ENCODE assay signal across 22 mouse cellular contexts in genomic region chr5:101954393-101955340, GRCm38 (mm10).
A peak's percentile ranks its signal among the peaks of the same experiment; 100 is the strongest.
DNase-seq lines count a peak whose midpoint lies in the region; ATAC-seq and TF ChIP-seq lines count a peak whose summit lies in the region.
"Had no signal": no experiment of that assay in that cellular context is flagged by ENCODE, and none has a peak within 500 bp of the region (broad histone marks: within the 10 kb centered on the region; RNA-seq: fewer than 3 reads in every experiment).

No protein-coding gene starts in this region.

- no peak overlapping the region for H3K4me2 ChIP-seq in stomach, embryonic 14.5 days (replicated peaks; ENCODE audit: low read depth, low read length)
- H3K4me2 ChIP-seq in stomach, postnatal 0 days (replicated peaks; ENCODE audit: low read depth) = no peak overlapping the region
- H3K4me2 ChIP-seq: embryonic facial prominence, embryonic 12.5 days; heart, embryonic 12.5 days; hindbrain, embryonic 15.5 days; liver, embryonic 15.5 days; neural tube, embryonic 13.5 days had no signal

- no peak for TF ChIP-seq CTCF in stomach, postnatal 0 days (IDR thresholded peaks at IDR 0.05; ENCODE audit: low read depth)

- H3K27ac ChIP-seq in stomach, embryonic 14.5 days (ENCODE audit: low read length) = no peak overlapping the region; the same call in 1 of the 2 replicates
- H3K27ac ChIP-seq in stomach, postnatal 0 days (replicated peaks) = no peak overlapping the region
- no peak overlapping the region for H3K27ac ChIP-seq in midbrain, embryonic 10.5 days (replicated peaks)
- H3K27ac ChIP-seq: embryonic facial prominence, embryonic 12.5 days; forebrain, embryonic 10.5 days; hindbrain, embryonic 15.5 days; liver, embryonic 15.5 days; neural tube, embryonic 13.5 days had no signal

- no peak overlapping the region for H3K4me3 ChIP-seq in stomach, embryonic 14.5 days (ENCODE audit: low read depth, low read length)
- no peak overlapping the region for H3K4me3 ChIP-seq in stomach, postnatal 0 days (ENCODE audit: low read depth, low read length)
- no peak overlapping the region for H3K4me3 ChIP-seq in midbrain, embryonic 10.5 days
- H3K4me3 ChIP-seq: embryonic facial prominence, embryonic 12.5 days; forebrain, embryonic 10.5 days; heart, embryonic 12.5 days; hindbrain, embryonic 15.5 days; liver, embryonic 15.5 days; neural tube, embryonic 13.5 days had no signal

- ATAC-seq in frontal cortex, adult (ENCODE audit: low TSS enrichment) = peak; percentile 39
- peak; percentile 37; the same call in 1 of the 2 replicates for ATAC-seq in stomach, embryonic 14.5 days (ENCODE audit: insufficient number of reproducible peaks, insufficient read depth, low FRiP score, low read depth)
- no peak for ATAC-seq in stomach, postnatal 0 days (ENCODE audit: low FRiP score, low TSS enrichment)

- H3K36me3 ChIP-seq in stomach, embryonic 14.5 days (ENCODE audit: control insufficient read depth, insufficient read depth, low read length) = peaks cover 27% of the 10 kb centered on the region
- H3K36me3 ChIP-seq in stomach, postnatal 0 days (ENCODE audit: control insufficient read depth, insufficient read depth, low read length) = peaks cover 9% of the 10 kb centered on the region; the same call in 1 of the 2 replicates
- peaks cover 93% of the 10 kb centered on the region for H3K36me3 ChIP-seq in midbrain, embryonic 10.5 days

- H3K9me3 ChIP-seq in stomach, embryonic 14.5 days (ENCODE audit: control insufficient read depth, low read depth, low read length) = no peaks in the 10 kb centered on the region
- H3K9me3 ChIP-seq in stomach, postnatal 0 days (ENCODE audit: control insufficient read depth, low read length) = no peaks in the 10 kb centered on the region
- H3K9me3 ChIP-seq in midbrain, embryonic 10.5 days (replicated peaks) = no peaks in the 10 kb centered on the region
- H3K9me3 ChIP-seq: embryonic facial prominence, embryonic 12.5 days; forebrain, embryonic 10.5 days; heart, embryonic 12.5 days; hindbrain, embryonic 15.5 days; liver, embryonic 15.5 days; neural tube, embryonic 13.5 days had no signal

- no peaks in the 10 kb centered on the region for H3K27me3 ChIP-seq in stomach, embryonic 14.5 days (ENCODE audit: control insufficient read depth, insufficient read depth, low read length)
- H3K27me3 ChIP-seq in stomach, postnatal 0 days (ENCODE audit: control insufficient read depth, insufficient read depth, low read length) = no peaks in the 10 kb centered on the region
- no peaks in the 10 kb centered on the region for H3K27me3 ChIP-seq in midbrain, embryonic 10.5 days (ENCODE audit: low read depth, poor library complexity, severe bottlenecking)
- H3K27me3 ChIP-seq: embryonic facial prominence, embryonic 12.5 days; heart, embryonic 12.5 days; hindbrain, embryonic 15.5 days; liver, embryonic 15.5 days; neural tube, embryonic 13.5 days had no signal

- 0 out of 2 replicates have a peak, but pooled peaks cover 4% of the 10 kb centered on the region for H3K4me1 ChIP-seq in stomach, embryonic 14.5 days (ENCODE audit: control insufficient read depth, insufficient read depth, low read length)
- no peaks in the 10 kb centered on the region for H3K4me1 ChIP-seq in stomach, postnatal 0 days (replicated peaks; ENCODE audit: control insufficient read depth, insufficient read depth)
- no peaks in the 10 kb centered on the region for H3K4me1 ChIP-seq in midbrain, embryonic 10.5 days
- H3K4me1 ChIP-seq: embryonic facial prominence, embryonic 12.5 days; forebrain, embryonic 10.5 days; heart, embryonic 12.5 days; hindbrain, embryonic 15.5 days; liver, embryonic 15.5 days; neural tube, embryonic 13.5 days had no signal

- whole genome bisulfite sequencing in stomach, embryonic 14.5 days = 58% methylated on average over 16 of the region's 16 CpGs
- 58% methylated on average over 16 of the region's 16 CpGs for WGBS in stomach, postnatal 0 days
- 92% methylated on average over 16 of the region's 16 CpGs for WGBS in midbrain, embryonic 10.5 days

- no peak for DNase-seq in frontal cortex, postnatal 10 days (ENCODE audit: low spot score in 2 of 2)
- peak; percentile 54 to 61 for DNase-seq in kidney, postnatal 4 days
- DNase-seq in kidney, adult 8-10 months = no peak
- no peak for DNase-seq in stomach, postnatal 0 days (ENCODE audit: low spot score)
- no peak for DNase-seq in midbrain, embryonic 10.5 days (ENCODE audit: low spot score)
- DNase-seq in thymus, postnatal 10 days (ENCODE audit: low spot score in 2 of 2) = no peak
- DNase-seq: adrenal gland, adult 2 months; cerebellum, adult 11-12 months; gastrocnemius, postnatal 36 days; heart, postnatal 36 days; kidney, postnatal 25 days; layer of hippocampus, adult 9-11 months; right cerebral cortex, postnatal 4 days; thymus, adult 18-20 months had no signal

- H3K9ac ChIP-seq in stomach, embryonic 14.5 days (replicated peaks; ENCODE audit: low read depth, low read length) = no peak overlapping the region
- no peak overlapping the region for H3K9ac ChIP-seq in stomach, postnatal 0 days (ENCODE audit: low read length)
- H3K9ac ChIP-seq: embryonic facial prominence, embryonic 12.5 days; heart, embryonic 12.5 days; hindbrain, embryonic 15.5 days; liver, embryonic 15.5 days; neural tube, embryonic 13.5 days had no signal

- TF ChIP-seq EP300 in stomach, postnatal 0 days (optimal IDR thresholded peaks at IDR 0.05) = no peak

Comparison
In these comparisons a context has a peak if more than half of its experiments do, and no peak if none do; other contexts are left out.
1. DNase-seq: peak in kidney, postnatal 4 days (2 of 2); none in frontal cortex, postnatal 10 days (0 of 2), kidney, adult 8-10 months (0 of 2), stomach, postnatal 0 days (single experiment), midbrain, embryonic 10.5 days (single experiment) and thymus, postnatal 10 days (0 of 2).